Mouse (Mus musculus) myocyte (in vitro differentiated cells): ENCODE measurements at regions not wholly inside any gene's neighbourhood (a gene's known extent, or its start where the extent isn't known, plus 50 kb on each side); places are given as distances from the start of the nearest gene placed in this dataset.

Source experiments
- CEBPB ChIP-seq: IDR thresholded peaks from 2 replicates; pipeline ENCODE4 v1.6.1; 2011; ENCODE audit warnings: mild to moderate bottlenecking, moderate library complexity; ENCODE audit not compliant: poor library complexity, insufficient read depth, severe bottlenecking
- MAX ChIP-seq: IDR thresholded peaks from one replicate; pipeline ENCODE4 v1.6.1; 2011; ENCODE audit warnings: low read depth, mild to moderate bottlenecking, control low read depth
- MYOG ChIP-seq, 3 experiments: IDR thresholded peaks; one replicate each; pipeline ENCODE4 v1.6.1; 2011; ENCODE audit warnings: control low read depth in 2 of 3, low read depth in 2 of 3, mild to moderate bottlenecking in 2 of 3; ENCODE audit not compliant: insufficient read length in 2 of 3, control insufficient read depth in 1 of 3, insufficient read depth in 1 of 3
- POLR2A ChIP-seq: IDR thresholded peaks from one replicate; pipeline ENCODE4 v1.6.1; 2011; ENCODE audit warnings: low read depth, mild to moderate bottlenecking, control low read depth, moderate library complexity; ENCODE audit not compliant: insufficient read length
- POLR2AphosphoS2 ChIP-seq: IDR thresholded peaks from one replicate; pipeline ENCODE4 v1.6.1; 2011; ENCODE audit warnings: low read depth, control low read depth; ENCODE audit not compliant: insufficient read length
- USF1 ChIP-seq: IDR thresholded peaks from one replicate; pipeline ENCODE4 v1.6.1; 2011; ENCODE audit warnings: low read depth, mild to moderate bottlenecking, control low read depth, moderate library complexity

- no peak for TF ChIP-seq POLR2A
- TF ChIP-seq CEBPB, result no peak
- TF ChIP-seq USF1, result no peak
- no peak for TF ChIP-seq MAX
- no peak for TF ChIP-seq POLR2AphosphoS2
- TF ChIP-seq MYOG (IDR thresholded peaks at IDR 0.05; ENCODE audit: control insufficient read depth in 1 of 3, insufficient read depth in 1 of 3, insufficient read length in 2 of 3, low read depth in 2 of 3), result no peak
Measured at GRCm38 (mm10) chr19:35575979-35576378, 481.3 kb downstream of the Htr7 start.
